Mouse (Mus musculus): ENCODE data around the gene Tnfrsf18.

- no peak for TF ChIP-seq GATA1 (IDR thresholded peaks at IDR 0.05; ENCODE audit: borderline replicate concordance, low read length)
- no peak for TF ChIP-seq FLI1 (IDR thresholded peaks at IDR 0.05; ENCODE audit: low read length)
Observed at GRCm38 (mm10) chr4:156065156-156065894, 39.4 kb downstream of the Tnfrsf18 start.

All from megakaryocyte, embryonic 14.5 days (primary cell).